Mouse (Mus musculus) liver, postnatal 0 days (tissue): Measurements from ENCODE around the gene Agtpbp1.

Experiments used
- CTCF ChIP-seq: sonication (generic); IDR thresholded peaks from 2 replicates; pipeline ENCODE4 v1.5.1; 2016; ENCODE audit warnings: antibody characterized with exemption, low read depth
- EP300 ChIP-seq: IDR thresholded peaks from 2 replicates; pipeline ENCODE4 v1.6.1; 2016; ENCODE audit warnings: antibody characterized with exemption, low read depth, mild to moderate bottlenecking

DNA sequence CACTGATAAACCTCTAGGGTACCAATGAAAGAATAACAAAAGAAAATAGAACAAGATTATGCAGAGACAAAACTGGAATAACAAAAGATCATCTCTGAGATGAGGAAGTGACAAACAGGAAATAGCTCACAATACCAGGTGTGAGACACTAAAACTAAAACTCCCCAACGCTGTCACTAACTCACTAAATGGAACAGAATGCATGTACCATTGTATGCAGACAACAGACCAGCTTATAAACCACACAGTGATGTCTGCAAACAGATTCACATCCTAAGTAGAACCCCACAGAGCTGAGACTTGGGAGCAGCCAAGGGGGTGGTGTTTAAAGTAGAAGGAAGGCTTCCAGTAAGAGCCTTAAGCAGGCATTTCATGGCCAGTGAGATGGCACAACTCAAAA is 128.8 kb downstream of the Agtpbp1 start:
- no peak for TF ChIP-seq CTCF
- no peak for TF ChIP-seq EP300
